Mouse (Mus musculus): Measurements from ENCODE around the gene Gm10256. TPM values are rescaled to one million over a fixed set of nuclear protein-coding genes. Genes with fewer than 3 reads are reported as not detected.
"Not testable (repeated sequence)": the region's sequence is repeated elsewhere in the genome, so short reads cannot be mapped to it uniquely, and the experiment has no call there.

Gene Gm10256
- not detected for total RNA-seq (2021)
- long read RNA-seq, experiment 1: 0 reads
- long read RNA-seq, experiment 2: 0 reads

DNA sequence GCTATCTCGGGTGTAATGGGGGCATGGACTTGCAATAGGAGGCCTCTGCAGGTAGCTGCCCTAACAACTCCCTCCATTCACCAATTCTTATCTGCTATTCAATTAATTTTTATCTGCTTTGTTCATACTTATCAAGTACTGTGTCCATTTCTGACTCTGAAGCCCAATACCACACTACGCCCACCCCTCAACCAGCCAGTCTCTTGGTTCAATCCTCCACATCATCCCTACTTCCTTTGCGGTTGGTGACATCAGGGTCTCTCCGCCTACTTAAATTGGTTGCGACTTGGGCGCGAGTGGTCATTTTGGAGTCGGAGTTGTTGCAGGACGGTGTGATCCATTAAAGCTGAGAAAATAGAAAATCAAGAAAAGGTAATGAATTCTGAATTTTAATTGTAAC is at the start of gene Gm10256, which contains the start of gene Rbmy:
TSS of gene Gm10256 (plus strand) at position 320 of the 400 bp plus-strand sequence.
TSS of gene Rbmy (plus strand) at position 301 of the 400 bp plus-strand sequence.
- DNase-seq (ENCODE audit: low spot score in 2 of 2): not testable (repeated sequence)

DNA sequence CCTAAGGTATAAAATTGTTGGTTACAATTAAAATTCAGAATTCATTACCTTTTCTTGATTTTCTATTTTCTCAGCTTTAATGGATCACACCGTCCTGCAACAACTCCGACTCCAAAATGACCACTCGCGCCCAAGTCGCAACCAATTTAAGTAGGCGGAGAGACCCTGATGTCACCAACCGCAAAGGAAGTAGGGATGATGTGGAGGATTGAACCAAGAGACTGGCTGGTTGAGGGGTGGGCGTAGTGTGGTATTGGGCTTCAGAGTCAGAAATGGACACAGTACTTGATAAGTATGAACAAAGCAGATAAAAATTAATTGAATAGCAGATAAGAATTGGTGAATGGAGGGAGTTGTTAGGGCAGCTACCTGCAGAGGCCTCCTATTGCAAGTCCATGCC is 34.4 kb upstream of the Gm10256 start, which contains the start of gene Gm4064:
TSS of gene Gm4064 (minus strand) at position 101 of the 400 bp plus-strand sequence.
- DNase-seq (ENCODE audit: low spot score in 2 of 2): not testable (repeated sequence)

DNA sequence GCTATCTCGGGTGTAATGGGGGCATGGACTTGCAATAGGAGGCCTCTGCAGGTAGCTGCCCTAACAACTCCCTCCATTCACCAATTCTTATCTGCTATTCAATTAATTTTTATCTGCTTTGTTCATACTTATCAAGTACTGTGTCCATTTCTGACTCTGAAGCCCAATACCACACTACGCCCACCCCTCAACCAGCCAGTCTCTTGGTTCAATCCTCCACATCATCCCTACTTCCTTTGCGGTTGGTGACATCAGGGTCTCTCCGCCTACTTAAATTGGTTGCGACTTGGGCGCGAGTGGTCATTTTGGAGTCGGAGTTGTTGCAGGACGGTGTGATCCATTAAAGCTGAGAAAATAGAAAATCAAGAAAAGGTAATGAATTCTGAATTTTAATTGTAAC is 70.2 kb downstream of the Gm10256 start, which contains the start of gene Gm10352:
TSS of gene Gm10352 (plus strand) at position 301 of the 400 bp plus-strand sequence.
- not testable (repeated sequence) for DNase-seq (ENCODE audit: low spot score in 2 of 2)

Other genes with a start within 250 kb of the Gm10256 start
- gene H2al2c, start 231.6 kb upstream of the Gm10256 start, total RNA-seq (2021): not detected
- not detected for gene Sry, start 167.0 kb upstream of the Gm10256 start, total RNA-seq (2021)
- gene H2al2b, start 110.0 kb upstream of the Gm10256 start, total RNA-seq (2021): not detected
- not detected for gene Gm4064, start 34.5 kb upstream of the Gm10256 start, total RNA-seq (2021)
- not detected for gene Rbmy, start within 50 bp of the Gm10256 start, total RNA-seq (2021)
- gene Gm10352, start 70.3 kb downstream of the Gm10256 start, total RNA-seq (2021): not detected
- gene Gm29289, start 101.9 kb downstream of the Gm10256 start, total RNA-seq (2021): not detected

Data from left cerebral cortex, adult 18-20 months (tissue).